In genomic region chr8:120228781-120229573, GRCm38 (mm10) we compare ENCODE assay signal across 7 mouse cellular contexts. TPM values are rescaled to one million over a fixed set of nuclear protein-coding genes. Genes with fewer than 3 reads are reported as not detected.
DNase-seq lines count a peak whose midpoint lies in the region; ATAC-seq and TF ChIP-seq lines count a peak whose summit lies in the region.

No protein-coding gene starts in this region.

- no peaks in the 10 kb centered on the region for H3K36me3 ChIP-seq in testis, adult 2 months (ENCODE audit: control insufficient read depth, insufficient read depth, low read length)
- H3K36me3 ChIP-seq in heart, embryonic 14.5 days (ENCODE audit: control insufficient read depth, insufficient read depth, low read length) = no peaks in the 10 kb centered on the region

- peaks cover 12% of the 10 kb centered on the region for H3K4me1 ChIP-seq in testis, adult 2 months (ENCODE audit: control insufficient read depth, insufficient read depth, low read length)
- peaks cover 32 to 59% of the 10 kb centered on the region in 2 experiments for H3K4me1 ChIP-seq in heart, embryonic 14.5 days (ENCODE audit: control insufficient read depth in 2 of 2, insufficient read depth in 2 of 2, low read length in 2 of 2)

- no peak for TF ChIP-seq CTCF in testis, adult 2 months (IDR thresholded peaks at IDR 0.05; ENCODE audit: control insufficient read depth, insufficient read depth, insufficient replicate concordance, low read depth, low read length)

- H3K4me2 ChIP-seq in heart, embryonic 14.5 days (ENCODE audit: low read length) = peak overlapping the region; percentile 80

- H3K4me3 ChIP-seq in testis, adult 2 months (ENCODE audit: control insufficient read depth, low read depth, low read length) = peak overlapping the region; percentile 71
- H3K4me3 ChIP-seq in heart, embryonic 14.5 days (ENCODE audit: control insufficient read depth in 1 of 2, insufficient read depth in 1 of 2, low read depth in 1 of 2, low read length in 2 of 2) = peak overlapping the region; percentile 48 to 61

- intact Hi-C loops in left cerebral cortex, postnatal 14 days (cut with DNase I) = loop anchor here (1.0 kb wide), 1 partner anchor 90 kb away; no protein-coding TSS in a partner anchor

- no peaks in the 10 kb centered on the region for H3K27me3 ChIP-seq in testis, adult 2 months (ENCODE audit: control insufficient read depth, insufficient read depth, low read length)
- peaks cover 16% of the 10 kb centered on the region for H3K27me3 ChIP-seq in heart, embryonic 14.5 days (ENCODE audit: control insufficient read depth, insufficient read depth, low read length)

- H3K9ac ChIP-seq in heart, embryonic 14.5 days (ENCODE audit: low read length) = peak overlapping the region; percentile 64

- no peak for ATAC-seq in heart, embryonic 14.5 days (ENCODE audit: insufficient number of reproducible peaks, insufficient read depth, low FRiP score, low read depth)

- no peak overlapping the region for H3K27ac ChIP-seq in testis, adult 2 months (ENCODE audit: control insufficient read depth, insufficient read depth, low read depth, low read length)
- no peak overlapping the region for H3K27ac ChIP-seq in heart, embryonic 14.5 days (replicated peaks in 1 of 2; ENCODE audit: control insufficient read depth in 1 of 2, insufficient read depth in 1 of 2, low read depth in 2 of 2, low read length in 2 of 2)

- DNase-seq in testis, postnatal 10 days (ENCODE audit: low spot score) = no peak
- peak; percentile 72 to 77 for DNase-seq in cerebellum, postnatal 10 days
- peak; percentile 52 to 67 for DNase-seq in left cerebral cortex, postnatal 14 days (ENCODE audit: low spot score in 2 of 2)
- peak; percentile 57 for DNase-seq in neural tube, embryonic 10.5 days (ENCODE audit: extremely low spot score, low spot score)
- DNase-seq in frontal cortex, postnatal 14 days (ENCODE audit: low spot score in 2 of 2) = no peak

- H3K9me3 ChIP-seq in heart, embryonic 14.5 days (ENCODE audit: control insufficient read depth, low read length) = no peaks in the 10 kb centered on the region

- WGBS in heart, embryonic 14.5 days = under 1% methylated on average over 115 of the region's 125 CpGs

- no peak for TF ChIP-seq POLR2A in testis, adult 2 months (IDR thresholded peaks at IDR 0.05; ENCODE audit: control insufficient read depth, low read depth, low read length)

RNA-seq across cellular contexts. Expression of gene Gse1, which starts 0.7 kb away (rescaled TPM):
- 4.0 and 4.3 TPM in 2 replicates for polyA plus RNA-seq in testis, adult 2 months (2012; rRNA removed)
- polyA plus RNA-seq in heart, embryonic 14.5 days (2014; fragmentation: Nextera tagmentation; extraction: Ambion mirVana) = 12.0 and 12.2 TPM in 2 replicates
- total RNA-seq in left cerebral cortex, postnatal 14 days (2021) = 10 to 100 TPM; 49.0 to 57.3 TPM

RNA-seq across cellular contexts. Expression of gene Fam92b, which starts 51.7 kb away (rescaled TPM):
- 10.1 and 10.9 TPM in 2 replicates for polyA plus RNA-seq in testis, adult 2 months (2012; rRNA removed)
- not detected in 2 replicates for polyA plus RNA-seq in heart, embryonic 14.5 days (2014; fragmentation: Nextera tagmentation; extraction: Ambion mirVana)
- total RNA-seq in left cerebral cortex, postnatal 14 days (2021) = under 1 TPM in 1 of 2 experiments, not detected in 1; 0.47 TPM

Comparison
In these comparisons a context has a peak if more than half of its experiments do, and no peak if none do; other contexts are left out.
1. DNase-seq: peak in cerebellum, postnatal 10 days (2 of 2), left cerebral cortex, postnatal 14 days (2 of 2) and neural tube, embryonic 10.5 days (single experiment); none in testis, postnatal 10 days (single experiment) and frontal cortex, postnatal 14 days (0 of 2).